Mouse (Mus musculus): Measurements from ENCODE around the gene Gm42957.
"Not testable (repeated sequence)": the region's sequence is repeated elsewhere in the genome, so short reads cannot be mapped to it uniquely, and the experiment has no call there.

Gene Gm42957

DNA sequence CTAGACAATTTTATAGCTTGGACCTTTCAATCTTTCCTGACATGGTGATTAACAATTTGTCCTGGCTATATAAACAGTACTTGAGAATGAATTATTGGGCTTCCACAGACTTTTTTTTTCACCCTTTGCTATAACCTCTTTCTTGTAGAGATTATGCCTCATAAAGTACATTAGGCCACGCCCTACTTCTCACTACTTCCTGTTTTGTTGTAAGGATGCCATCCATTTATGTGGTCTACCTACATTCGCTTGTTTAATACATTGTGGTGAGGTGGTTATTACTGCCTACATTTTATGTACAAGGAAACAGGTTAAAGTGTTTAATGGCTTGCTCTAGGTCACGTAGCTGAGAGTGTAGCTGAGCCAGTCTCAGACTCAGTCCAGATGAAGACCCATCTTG lies 39.9 kb downstream of the Gm42957 start:
- no peak for DNase-seq (ENCODE audit: low read depth, low spot score)

DNA sequence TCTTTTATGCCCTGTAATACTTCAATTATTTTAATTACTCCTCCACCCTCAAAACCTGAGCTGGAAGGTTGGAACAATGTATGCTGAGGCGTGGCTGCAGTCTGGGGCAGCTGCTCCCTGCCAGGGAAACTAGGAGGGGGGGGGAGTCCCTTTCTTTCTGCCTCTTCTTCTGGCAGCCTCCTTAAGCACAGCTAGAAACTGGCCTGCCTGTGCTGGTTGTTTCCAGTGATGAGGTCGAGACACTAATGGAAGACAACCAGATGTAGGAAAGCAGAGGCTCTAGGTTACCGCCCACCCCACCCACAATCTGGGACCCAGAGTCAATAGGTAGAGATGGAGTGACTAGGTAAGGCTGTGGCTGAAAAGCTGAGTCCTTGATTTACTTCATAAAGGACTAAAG lies 40.4 kb downstream of the Gm42957 start:
- DNase-seq (ENCODE audit: low read depth, low spot score), result no peak

DNA sequence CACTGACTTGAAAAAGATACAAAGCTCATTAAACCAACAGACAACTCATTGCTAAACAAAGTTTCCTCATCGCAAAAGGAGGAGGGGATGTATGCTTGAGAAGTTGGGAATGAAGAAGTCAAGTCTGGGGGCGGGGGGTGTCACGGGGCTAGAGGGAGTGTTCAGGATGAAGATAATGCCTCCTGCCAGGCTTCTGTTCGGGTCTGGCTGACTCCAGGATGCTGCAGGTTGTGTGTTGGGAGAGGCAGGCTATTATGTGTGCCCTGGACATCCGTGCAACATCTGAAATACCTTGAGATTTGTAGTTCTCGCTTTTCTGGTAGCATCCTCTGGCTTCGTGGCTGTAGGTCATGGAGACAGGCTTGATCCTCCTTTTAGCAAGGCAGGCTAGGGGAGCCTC lies 43.2 kb downstream of the Gm42957 start:
- DNase-seq (ENCODE audit: low read depth, low spot score), result no peak

DNA sequence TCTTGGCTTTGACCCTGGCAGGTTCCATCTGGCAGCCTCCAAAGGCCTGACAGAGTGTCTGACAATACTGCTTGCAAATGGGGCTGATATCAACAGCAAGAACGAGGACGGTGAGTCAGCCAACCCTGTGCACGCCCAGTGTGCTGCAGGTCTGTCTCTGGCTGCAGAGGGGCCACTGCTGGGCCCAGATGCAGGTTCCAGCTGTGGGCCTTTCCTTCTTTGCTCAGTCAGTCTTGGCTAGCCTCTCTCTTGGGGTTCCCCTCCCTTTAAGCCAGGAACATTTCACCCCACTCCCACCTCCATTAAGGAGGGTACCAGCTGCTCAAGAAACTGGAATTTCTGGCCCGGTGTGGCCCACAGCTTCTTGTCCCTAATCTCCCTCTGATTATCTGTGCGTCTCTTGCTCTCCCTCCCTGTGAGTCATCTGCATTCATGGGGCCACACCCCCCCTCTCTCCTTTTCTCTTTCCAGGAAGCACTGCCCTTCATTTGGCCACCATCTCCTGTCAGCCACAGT lies 43.9 kb downstream of the Gm42957 start:
- DNase-seq (ENCODE audit: low read depth, low spot score), result no peak

DNA sequence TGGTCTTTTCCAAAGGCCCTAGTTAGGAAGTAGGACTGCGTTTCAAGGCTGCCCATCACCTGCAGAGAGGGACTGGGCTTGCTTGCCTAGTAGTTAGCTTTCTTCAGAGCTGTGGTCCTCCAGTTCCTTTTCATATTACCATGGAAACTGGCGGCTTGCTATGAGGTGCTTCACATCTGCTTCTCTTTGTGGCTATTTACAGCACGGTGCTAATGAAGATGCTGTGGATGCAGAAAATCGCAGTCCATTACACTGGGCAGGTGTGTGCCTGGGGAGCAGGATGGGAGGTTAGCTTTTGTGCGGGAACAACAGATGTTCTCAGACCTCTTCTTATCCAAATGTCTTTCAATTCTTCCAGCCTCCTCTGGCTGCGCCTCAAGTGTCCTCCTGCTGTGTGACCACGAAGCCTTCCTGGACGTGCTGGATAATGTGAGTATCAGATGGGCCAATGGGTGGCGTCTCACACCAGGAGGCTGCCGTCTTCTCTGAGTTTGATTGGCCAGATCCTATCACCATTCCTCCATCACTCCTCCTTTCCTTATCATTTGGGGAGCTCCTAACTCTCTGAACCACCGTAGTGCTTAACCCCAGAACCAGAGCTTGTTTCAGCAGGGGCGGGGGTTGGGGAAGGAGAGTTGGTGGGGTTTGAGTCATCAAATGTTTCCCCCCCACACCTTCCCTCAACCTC lies 45.1 kb downstream of the Gm42957 start:
- DNase-seq (ENCODE audit: low read depth, low spot score), result no peak

DNA sequence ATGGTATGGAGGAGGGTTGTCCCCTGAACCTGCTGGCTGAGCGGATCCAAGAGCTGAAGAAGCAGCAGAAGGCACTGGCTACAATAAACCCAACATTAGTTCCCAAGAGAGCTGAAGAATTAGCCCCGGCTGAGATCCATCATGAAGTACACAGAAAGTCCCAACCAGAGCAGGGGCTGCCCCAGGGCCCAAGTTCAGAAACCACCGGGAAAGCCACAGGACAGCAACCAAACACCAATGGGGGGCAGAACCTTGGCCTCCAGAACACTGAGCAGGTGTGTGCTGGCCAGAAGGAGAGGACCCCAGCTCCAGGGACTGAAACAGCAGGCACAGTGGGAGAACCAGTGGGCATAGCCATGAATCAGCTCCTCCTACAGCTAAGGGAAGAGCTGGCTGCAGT lies 48.2 kb downstream of the Gm42957 start:
- no peak for DNase-seq (ENCODE audit: low read depth, low spot score)

DNA sequence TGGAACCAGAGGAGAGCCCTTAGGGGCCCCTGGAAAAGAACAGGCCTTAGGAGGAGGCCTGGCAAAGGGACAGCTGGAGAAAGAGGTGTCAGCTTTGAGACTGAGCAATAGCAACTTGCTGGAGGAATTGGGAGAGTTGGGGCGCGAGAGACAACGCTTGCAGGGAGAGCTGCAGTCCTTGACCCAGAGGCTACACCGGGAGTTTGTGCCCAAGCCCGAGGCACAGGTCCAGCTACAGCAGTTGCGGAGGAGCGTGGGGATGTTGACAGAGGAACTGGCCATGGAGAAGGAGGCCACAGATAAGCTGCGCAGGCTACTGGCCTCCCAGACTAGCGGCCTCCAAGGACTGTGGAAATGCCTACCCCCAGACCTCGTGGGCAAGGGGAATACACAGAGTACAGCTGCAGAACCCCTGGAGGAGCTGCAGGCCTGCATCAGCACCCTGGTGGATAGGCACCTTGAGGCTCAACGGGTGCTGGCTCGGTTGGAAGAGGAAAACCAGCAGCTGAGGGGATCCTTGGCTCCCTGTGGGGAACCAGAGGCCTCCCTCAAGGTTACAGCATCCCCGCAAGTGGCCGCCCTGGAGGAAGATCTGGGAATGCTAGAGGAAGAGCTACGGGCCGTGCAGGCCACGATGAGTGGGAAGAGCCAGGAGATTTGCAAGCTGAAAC lies 49.0 kb downstream of the Gm42957 start:
- DNase-seq (ENCODE audit: low read depth, low spot score), result no peak

DNA sequence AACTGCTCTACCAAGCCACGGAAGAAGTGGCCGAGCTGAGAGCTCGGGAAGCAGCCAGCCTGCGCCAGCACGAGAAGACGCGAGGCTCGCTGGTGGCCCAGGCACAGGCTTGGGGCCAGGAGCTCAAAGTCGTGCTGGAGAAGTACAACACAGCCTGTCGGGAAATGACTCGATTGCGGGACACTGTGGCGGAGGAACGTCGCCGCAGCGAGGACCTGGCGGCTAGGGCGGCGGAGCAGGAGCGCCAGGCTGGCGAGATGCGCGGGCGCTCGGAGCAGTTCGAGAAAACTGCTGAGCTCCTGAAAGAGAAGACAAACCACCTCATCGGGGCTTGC lies 49.5 kb downstream of the Gm42957 start:
- DNase-seq (ENCODE audit: low read depth, low spot score), result no peak

DNA sequence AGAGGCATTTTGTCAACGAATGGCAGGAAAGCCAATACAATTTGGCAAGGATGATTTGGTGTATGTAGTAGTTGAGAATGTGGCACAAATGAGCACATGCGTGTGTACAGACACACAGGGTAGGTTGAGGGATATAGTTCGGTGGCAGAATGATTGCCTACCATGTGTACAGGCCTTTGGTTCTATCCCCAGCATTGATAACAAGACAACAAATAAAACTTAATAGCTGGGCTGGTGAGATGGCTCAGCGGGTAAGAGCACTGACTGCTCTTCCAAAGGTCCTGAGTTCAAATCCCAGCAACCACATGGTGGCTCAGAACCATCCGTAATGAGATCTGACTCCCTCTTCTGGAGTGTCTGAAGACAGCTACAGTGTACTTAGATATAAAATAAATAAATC lies 50.8 kb downstream of the Gm42957 start:
- DNase-seq (ENCODE audit: low read depth, low spot score), result not testable (repeated sequence)

DNA sequence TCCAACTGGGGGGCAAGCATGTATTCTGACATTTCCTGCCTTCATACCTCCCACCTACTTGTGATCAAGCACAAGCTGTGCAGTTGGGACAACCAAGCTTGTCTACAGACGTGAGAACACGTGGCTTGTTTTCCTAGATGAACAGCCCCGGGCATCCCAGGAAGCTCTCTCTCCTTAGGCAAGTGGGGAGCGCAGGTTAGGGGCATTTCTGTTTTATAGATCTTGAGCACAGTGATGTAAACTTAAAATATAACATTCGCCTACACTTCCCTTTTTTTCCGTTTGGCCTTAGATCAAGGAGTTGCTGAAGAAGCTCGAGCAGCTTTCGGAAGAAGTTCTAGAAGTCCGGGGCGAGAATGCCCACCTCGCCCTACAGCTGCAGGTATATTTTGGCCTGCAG lies 53.6 kb downstream of the Gm42957 start:
- DNase-seq (ENCODE audit: low read depth, low spot score), result no peak

DNA sequence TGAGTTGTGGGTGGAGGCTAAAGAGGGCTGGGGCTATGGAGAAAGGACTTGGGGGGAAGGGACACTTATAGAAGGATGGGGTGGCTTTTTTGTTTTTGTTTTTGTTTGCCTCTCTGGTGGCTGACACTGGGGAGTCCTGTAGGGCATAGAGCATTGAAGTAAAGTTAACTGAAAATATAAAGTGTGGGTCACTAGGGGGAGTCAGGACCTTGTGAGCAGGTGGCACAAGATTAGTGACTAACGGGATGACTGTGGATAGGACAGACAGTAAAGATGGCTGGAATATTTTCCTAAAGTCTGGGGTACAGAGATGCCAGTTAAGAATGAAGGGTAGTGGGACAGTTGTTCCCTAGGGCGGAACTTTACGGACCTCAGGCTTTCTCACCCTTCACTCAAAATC lies 55.0 kb downstream of the Gm42957 start:
- no peak for DNase-seq (ENCODE audit: low read depth, low spot score)

DNA sequence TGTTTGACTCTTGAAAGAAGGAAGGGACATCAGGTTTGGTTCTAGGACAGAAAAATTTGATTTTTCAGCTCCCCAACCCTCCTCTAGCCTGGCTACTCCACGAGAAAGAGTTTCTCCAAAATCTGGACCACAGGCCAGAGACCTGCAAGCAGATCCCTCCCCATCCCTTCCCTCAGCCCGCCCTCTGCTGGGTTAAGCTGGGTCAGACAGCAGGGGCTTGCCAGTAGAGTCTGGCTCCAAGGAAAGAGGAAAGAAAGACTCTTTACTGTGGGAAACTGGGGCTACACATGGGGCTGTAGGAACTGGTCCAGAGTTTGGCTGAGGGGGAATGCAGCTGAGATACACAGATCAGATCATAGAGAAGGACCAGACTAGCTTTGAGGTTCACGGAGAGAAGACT lies 57.2 kb downstream of the Gm42957 start:
- DNase-seq (ENCODE audit: low read depth, low spot score), result no peak

DNA sequence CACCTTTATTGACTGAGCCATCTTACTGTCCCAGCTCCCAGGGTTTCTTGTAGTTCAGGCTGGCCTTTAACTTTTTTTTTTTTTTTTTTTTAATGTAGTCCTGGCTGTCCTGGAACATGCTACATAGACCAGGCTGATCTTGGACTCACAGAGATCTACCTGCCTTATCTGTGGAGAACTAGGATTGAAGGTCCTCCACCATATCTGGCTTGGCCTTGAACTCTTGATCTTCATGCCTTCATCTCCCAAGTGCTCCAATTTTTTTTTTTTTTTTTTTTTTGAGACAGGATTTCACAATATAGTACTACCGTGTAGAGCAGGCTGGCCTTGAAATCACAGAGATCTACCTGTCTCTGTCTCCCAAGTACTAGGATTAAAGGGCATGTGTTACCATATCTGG lies 58.3 kb downstream of the Gm42957 start:
- no peak for DNase-seq (ENCODE audit: low read depth, low spot score)

DNA sequence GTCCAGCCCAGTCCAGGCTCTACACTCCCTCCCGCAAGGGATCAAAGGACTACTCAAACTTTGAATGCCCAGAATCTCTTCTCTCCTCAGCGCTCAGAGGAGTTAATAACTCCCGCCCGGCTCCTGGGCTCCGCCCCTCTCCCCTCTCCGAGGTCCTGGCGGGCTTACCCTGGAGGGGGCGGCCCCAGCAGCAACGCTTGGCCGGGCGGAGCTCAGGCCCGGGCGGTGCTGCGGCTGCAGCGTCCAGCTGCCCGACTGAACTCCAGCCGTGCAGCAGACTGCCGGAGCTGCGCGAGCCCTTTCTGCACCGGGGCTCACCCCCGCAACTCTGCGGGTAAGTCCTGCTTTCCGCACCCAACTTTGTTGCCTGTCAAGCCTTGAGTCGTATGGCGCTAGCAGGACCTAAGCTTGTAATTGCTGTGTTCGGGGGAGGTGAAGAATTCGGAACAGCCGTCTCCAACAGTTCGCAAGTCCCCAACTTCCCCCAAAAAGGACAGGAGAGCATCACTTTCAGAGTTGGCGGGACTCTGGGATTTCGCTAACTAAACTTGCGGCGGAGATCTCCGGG lies 61.0 kb downstream of the Gm42957 start, which contains the start of gene Pias3:
TSS of gene Pias3 (plus strand) at position 187 of the 568 bp plus-strand sequence.
- DNase-seq (ENCODE audit: low read depth, low spot score), result peak; percentile 50

DNA sequence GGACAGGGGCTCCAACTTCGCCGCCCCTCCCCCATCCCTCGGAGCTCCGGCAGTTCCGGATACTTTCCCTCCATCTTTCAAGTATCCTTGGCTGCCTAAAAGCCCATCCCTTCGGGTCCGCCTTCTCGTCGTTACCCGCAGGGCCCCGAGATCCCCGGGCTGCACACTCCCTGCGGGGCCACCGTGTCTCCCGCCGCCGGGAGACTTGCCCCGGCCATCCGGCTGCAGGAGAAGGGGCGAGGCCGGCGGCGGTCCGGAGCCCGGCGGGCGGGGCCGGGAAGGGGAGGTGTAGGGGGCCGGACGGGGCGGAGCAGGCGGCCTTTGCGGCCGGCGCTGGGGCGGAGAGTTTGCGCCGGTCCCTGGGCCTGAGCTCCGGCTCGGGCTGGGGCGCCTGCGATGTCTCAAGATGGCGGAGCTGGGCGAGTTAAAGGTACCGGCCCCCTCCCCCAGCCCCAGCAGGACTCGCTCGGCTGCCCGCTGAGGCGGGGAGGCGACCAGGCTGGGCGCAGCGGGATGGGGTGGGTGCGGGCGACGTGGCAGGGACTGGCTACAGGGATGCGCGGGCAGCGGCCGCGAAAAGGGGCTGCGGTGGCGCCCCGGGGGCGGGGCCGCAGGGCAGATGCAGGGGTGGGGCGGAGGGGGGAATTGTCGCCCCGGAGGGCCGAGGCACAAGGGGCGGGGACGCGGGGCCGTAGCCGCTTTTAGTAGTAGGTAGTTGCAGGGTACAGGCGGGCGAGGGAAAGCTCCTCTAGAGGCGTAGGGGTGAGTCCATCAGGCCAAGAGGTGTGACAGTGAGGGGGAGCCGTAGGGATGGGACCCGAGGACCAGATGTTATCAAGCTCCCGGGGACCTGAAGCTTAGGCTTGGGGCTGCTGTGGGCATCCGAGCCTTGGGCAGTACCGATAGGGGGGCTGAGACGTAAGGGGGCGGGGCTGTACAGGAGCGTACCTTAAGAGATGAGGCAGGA lies 61.8 kb downstream of the Gm42957 start:
- DNase-seq (ENCODE audit: low read depth, low spot score), result peak; percentile 76

DNA sequence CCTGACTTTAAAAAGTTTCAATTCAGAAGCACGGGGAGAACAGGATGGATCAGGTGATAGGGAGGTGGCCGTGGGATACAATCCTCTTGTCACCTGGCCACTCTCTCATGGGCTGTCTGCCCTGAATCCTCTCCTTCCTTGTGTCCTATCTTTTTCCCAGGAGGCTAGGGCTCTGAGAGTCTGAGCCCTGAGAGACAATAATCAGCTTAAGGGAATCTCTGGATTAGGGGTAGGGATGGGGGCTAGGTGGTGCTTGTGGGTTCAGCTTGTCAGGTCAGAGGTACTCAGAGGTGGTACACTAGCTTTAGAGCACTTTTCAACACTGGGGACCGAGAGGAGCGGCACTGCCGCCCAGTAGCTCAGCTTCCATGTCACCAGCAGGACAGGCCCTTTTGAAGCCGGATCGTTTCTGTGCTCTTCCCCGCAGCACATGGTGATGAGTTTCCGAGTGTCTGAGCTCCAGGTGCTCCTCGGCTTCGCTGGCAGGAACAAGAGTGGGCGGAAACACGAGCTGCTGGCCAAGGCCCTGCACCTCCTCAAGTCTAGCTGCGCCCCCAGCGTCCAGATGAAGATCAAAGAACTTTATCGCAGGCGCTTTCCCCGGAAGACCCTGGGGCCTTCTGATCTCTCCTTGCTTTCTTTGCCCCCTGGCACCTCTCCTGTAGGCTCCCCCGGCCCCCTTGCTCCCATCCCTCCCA lies 63.9 kb downstream of the Gm42957 start:
- peak; percentile 53 for DNase-seq (ENCODE audit: low read depth, low spot score)

DNA sequence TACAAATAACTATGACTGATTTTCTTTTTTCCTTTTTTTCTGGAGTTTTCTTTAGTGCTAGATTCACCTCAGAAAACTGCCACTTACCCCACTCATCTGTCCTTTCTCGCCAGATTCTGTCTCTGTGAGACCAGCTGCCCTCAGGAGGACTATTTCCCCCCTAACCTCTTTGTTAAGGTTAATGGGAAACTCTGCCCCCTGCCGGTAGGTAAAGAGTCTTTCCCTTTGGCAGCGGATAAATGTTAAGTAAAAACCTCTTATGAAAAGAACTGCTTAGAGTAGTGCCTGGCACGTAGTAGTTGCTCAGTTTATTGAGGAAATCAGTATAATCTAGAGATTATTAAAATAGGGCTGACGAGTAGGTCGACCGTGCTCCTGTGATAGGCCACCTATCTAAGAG lies 65.1 kb downstream of the Gm42957 start:
- DNase-seq (ENCODE audit: low read depth, low spot score), result no peak

DNA sequence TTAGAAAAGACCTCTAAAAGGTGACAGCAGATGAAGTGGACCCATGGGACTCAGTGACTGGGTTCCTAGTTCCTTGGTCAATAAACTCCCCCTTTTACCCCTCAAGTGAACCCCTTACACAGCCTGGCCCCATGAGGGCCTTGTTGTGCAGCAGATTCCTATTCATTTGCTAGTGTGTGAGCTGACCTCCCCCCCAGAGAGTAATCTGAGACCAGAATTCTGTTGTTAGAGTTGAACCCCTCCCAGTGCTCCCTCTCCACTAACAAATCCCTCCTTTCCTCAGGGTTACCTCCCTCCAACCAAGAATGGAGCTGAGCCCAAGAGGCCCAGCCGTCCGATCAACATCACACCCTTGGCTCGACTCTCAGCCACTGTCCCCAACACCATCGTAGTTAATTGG lies 65.7 kb downstream of the Gm42957 start:
- DNase-seq (ENCODE audit: low read depth, low spot score), result no peak
